Mouse (Mus musculus) bone marrow, adult 2 months (tissue): ENCODE measurements around the gene Gmds. TPM values are rescaled to one million over a fixed set of nuclear protein-coding genes. Genes with fewer than 3 reads are reported as not detected.

Experiments
- H3K27ac ChIP-seq: fragments of 200-500 bp; 2 replicates; pipeline ENCODE4 v1.5.1; 2012; ENCODE audit warnings: low read depth, mild to moderate bottlenecking, control low read depth, inconsistent platforms, low read length; ENCODE audit not compliant: control insufficient read depth, poor library complexity, insufficient read depth
- H3K4me1 ChIP-seq: fragments of 200-500 bp; 2 replicates; pipeline ENCODE4 v1.6.1; 2011; ENCODE audit warnings: low read length; ENCODE audit not compliant: control insufficient read depth, insufficient read depth
- H3K4me3 ChIP-seq: fragments of 200-500 bp; replicated peaks from 2 replicates; pipeline ENCODE3; 2011; ENCODE audit warnings: mild to moderate bottlenecking, low read depth, low read length, control low read depth; ENCODE audit not compliant: control insufficient read depth
- CTCF ChIP-seq: fragments of 200-500 bp; IDR thresholded peaks from 2 replicates; pipeline ENCODE4 v1.5.1; 2011; ENCODE audit warnings: low read length, control low read depth; ENCODE audit not compliant: control insufficient read depth, insufficient read depth
- POLR2A ChIP-seq: fragments of 200-500 bp; IDR thresholded peaks from 2 replicates; pipeline ENCODE4 v1.6.1; 2011; ENCODE audit warnings: low read depth, mild to moderate bottlenecking, control low read depth, low read length, borderline replicate concordance; ENCODE audit not compliant: control insufficient read depth
- WGBS: fragments of 180-500 bp; shearing (Covaris S2); methylation state at CpG from one replicate; pipeline ENCODE4 v1.1.7; 2018; 5-methylcytosine and 5-hydroxymethylcytosine counted together
- polyA plus RNA-seq: library from polyadenylated mRNA; stranded (reverse); fragments of >200 nt; gene quantifications from 2 replicates; pipeline ENCODE4 v1.2.4, GENCODE M21; 2011; ENCODE audit warnings: low replicate concordance; ENCODE audit not compliant: missing spikeins, insufficient read depth, insufficient read length

Gene Gmds
- polyA plus RNA-seq, 1 experiment: 4.8 TPM

DNA sequence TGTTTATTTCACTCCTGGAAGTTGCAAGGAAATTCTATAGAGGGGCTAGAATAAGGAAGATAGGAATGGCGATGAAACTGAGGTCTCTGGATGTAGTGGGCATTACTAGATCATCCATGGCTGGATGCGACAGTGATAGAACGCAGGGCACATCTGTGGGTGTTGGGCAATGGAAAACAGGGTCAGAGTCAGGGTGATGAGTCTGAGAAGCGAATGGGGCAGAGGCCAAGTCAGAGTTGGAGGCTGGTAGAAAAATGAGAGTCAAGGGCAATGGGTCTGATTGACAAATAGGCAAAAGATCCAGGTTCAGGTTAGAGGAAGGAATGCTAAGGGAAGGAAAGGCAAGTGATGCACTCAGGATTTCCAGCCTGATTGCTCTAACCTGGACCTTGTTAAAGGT lies 441.0 kb downstream of the Gmds start:
- H3K4me3 ChIP-seq: no peak overlapping the region
- no peaks in the 10 kb centered on the region for H3K4me1 ChIP-seq
- WGBS: 86% methylated on average over 4 of the region's 4 CpGs
- TF ChIP-seq POLR2A (no peak), CTCF (no peak)
- H3K27ac ChIP-seq: no peak overlapping the region

GRCm38 (mm10) chr13:31894511-31894910 lies 444.0 kb downstream of the Gmds start:
- WGBS: 78% methylated on average over 3 of the region's 3 CpGs
- Histone ChIP-seq H3K4me3 (no peak overlapping the region), H3K4me1 (no peaks in the 10 kb centered on the region), H3K27ac (no peak overlapping the region)
- TF ChIP-seq CTCF (no peak), POLR2A (no peak)

GRCm38 (mm10) chr13:31892913-31893514 lies 445.5 kb downstream of the Gmds start:
- WGBS: 84% methylated on average over 2 of the region's 2 CpGs
- Histone ChIP-seq H3K4me1 (no peaks in the 10 kb centered on the region), H3K27ac (no peak overlapping the region), H3K4me3 (no peak overlapping the region)
- TF ChIP-seq CTCF: no peak
- TF ChIP-seq POLR2A: no peak

DNA sequence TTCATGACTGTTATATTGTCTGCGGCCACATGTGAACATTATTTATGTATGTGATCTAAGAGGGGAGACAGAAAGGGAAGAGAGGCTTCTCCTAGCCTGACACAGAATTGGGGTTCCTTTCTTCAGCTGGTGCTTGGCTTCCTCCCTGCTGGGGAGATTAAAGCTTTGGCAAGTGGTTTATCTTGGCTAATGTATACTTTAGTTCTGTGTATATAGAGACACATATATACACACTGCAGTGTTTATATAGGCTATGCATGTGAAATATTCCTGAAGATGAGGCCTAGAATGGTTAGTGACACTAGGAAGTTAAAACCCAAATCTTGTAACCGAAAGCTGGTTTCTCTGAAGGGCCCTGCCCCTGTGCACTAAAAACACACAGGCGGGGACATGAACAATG lies 450.0 kb downstream of the Gmds start:
- WGBS: 89% methylated on average over 3 of the region's 3 CpGs

GRCm38 (mm10) chr13:31885769-31886168 lies 452.8 kb downstream of the Gmds start:
- WGBS: 79% methylated on average over 1 of the region's 1 CpGs
- Histone ChIP-seq H3K4me1 (no peaks in the 10 kb centered on the region), H3K27ac (no peak overlapping the region), H3K4me3 (no peak overlapping the region)
- TF ChIP-seq POLR2A (no peak), CTCF (no peak)

More for the DNA sequence above, 450.0 kb downstream of the Gmds start:
- Histone ChIP-seq H3K4me1 (no peaks in the 10 kb centered on the region), H3K27ac (no peak overlapping the region), H3K4me3 (no peak overlapping the region)
- TF ChIP-seq POLR2A (no peak), CTCF (no peak)

DNA sequence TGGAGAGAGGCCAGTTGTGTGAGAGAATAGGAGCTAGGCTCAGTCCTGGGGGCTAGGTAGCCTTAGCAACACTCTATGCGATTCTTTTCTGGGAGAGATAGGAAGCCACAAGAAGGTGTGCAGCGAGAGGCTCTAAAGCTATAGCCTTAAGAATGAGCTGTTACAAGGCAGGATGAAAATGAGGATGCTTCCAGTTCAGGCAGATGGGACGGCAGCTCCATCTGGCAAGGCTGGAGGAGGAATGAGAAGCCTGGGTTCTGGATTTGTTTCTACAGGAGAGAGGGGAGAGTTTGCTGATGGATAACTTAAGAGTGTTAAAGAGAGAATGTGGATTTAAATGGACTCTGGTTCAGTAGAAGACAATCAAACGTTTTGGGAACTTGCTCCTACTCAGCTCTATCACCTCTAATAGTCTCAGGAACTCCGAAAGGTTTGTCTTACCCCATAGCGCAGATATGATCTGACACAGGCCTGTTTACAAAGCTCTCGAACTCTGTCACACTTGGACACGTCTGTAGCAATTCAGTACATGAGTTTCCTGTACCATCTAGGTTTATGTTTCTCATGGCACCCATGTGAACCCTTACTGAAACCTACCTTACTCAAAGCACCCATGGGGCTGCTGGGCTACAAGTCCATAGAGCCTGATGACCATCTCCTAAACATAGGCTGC lies 459.6 kb downstream of the Gmds start:
- H3K4me3 ChIP-seq: no peak overlapping the region
- WGBS: 80% methylated on average over 8 of the region's 8 CpGs
- TF ChIP-seq CTCF (no peak), POLR2A (no peak)
- no peaks in the 10 kb centered on the region for H3K4me1 ChIP-seq
- H3K27ac ChIP-seq: no peak overlapping the region

- H3K4me3 ChIP-seq: no peak overlapping the region
- H3K4me1 ChIP-seq: no peaks in the 10 kb centered on the region
- no peak for TF ChIP-seq CTCF
- no peak for TF ChIP-seq POLR2A
- 60% methylated on average over 4 of the region's 4 CpGs for WGBS
- no peak overlapping the region for H3K27ac ChIP-seq
Observed at GRCm38 (mm10) chr13:31877061-31877460, 461.5 kb downstream of the Gmds start.

DNA sequence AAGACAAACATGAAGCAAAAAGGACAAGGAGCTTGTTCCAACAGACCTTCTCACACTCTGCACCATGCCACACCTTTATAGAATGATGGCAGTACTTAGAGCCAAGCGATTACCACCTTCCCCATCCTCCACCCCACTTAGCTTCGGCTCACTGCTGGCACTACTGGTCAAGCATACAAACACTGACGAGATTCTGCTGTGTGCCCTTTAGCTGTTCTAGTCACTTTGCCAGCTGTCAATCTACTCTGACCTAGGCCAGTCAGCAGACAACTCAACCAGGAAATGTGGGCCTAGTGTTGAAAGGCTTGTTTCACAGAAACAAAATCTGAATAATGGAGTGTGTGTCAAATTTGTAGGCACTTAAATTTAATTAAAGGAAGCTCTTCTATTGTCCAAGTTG lies 464.1 kb downstream of the Gmds start:
- Histone ChIP-seq H3K4me1 (no peaks in the 10 kb centered on the region), H3K4me3 (no peak overlapping the region), H3K27ac (no peak overlapping the region)
- TF ChIP-seq POLR2A: no peak
- TF ChIP-seq CTCF: no peak
- 79% methylated on average over 3 of the region's 3 CpGs for WGBS
